Mouse (Mus musculus) hematopoietic stem cell, adult 5-6 weeks (primary cell): Measurements from ENCODE around the gene Rtn4rl1. TPM values are rescaled to one million over a fixed set of nuclear protein-coding genes. Genes with fewer than 3 reads are reported as not detected.

Source experiments
- ATAC-seq, 2 experiments: fragments of 125-278 bp in 1 of 2; replicated peaks in 1 of 2; 2 replicates each; pipeline ENCODE4 v1.8.0; 2016 to 2017; ENCODE audit warnings: inconsistent platforms in 2 of 2, mild to moderate bottlenecking in 2 of 2, moderate number of reproducible peaks in 2 of 2, low read depth in 1 of 2, moderate TSS enrichment in 1 of 2; ENCODE audit not compliant: low FRiP score in 2 of 2, poor library complexity in 2 of 2, severe bottlenecking in 2 of 2, insufficient read depth in 1 of 2, low TSS enrichment in 1 of 2
- total RNA-seq: library from RNA; stranded (forward); fragments of 172-1452, 232-1000 nt; gene quantifications from 2 replicates; pipeline ENCODE4 v1.2.3, GENCODE M21; 2017

The Rtn4rl1 gene
- total RNA-seq, 1 experiment from 2014 or later: 0.84 TPM

GRCm38 (mm10) chr11:75197956-75198355 is 4.4 kb downstream of the Rtn4rl1 start:
- ATAC-seq: no peak

- no peak for ATAC-seq
These were observed 5.2 kb downstream of the Rtn4rl1 start for GRCm38 (mm10) chr11:75198792-75199191.

GRCm38 (mm10) chr11:75199951-75200350 is 6.4 kb downstream of the Rtn4rl1 start:
- no peak for ATAC-seq

- no peak for ATAC-seq
These were observed 7.4 kb downstream of the Rtn4rl1 start for GRCm38 (mm10) chr11:75200935-75201334.

GRCm38 (mm10) chr11:75201721-75202120 is 8.1 kb downstream of the Rtn4rl1 start:
- ATAC-seq: no peak

- ATAC-seq: no peak
These were observed 10.3 kb downstream of the Rtn4rl1 start for GRCm38 (mm10) chr11:75203926-75204325.

- peak; percentile 54; a peak in 3 of 4 replicates for ATAC-seq
These were observed 10.9 kb downstream of the Rtn4rl1 start for GRCm38 (mm10) chr11:75204472-75204871.

GRCm38 (mm10) chr11:75206347-75206746 is 12.8 kb downstream of the Rtn4rl1 start:
- ATAC-seq: no peak

- peak; percentile 50 to 59; a peak in 3 of 4 replicates for ATAC-seq
These were observed 15.8 kb downstream of the Rtn4rl1 start for GRCm38 (mm10) chr11:75209363-75209762.

- ATAC-seq: no peak
These were observed 16.5 kb downstream of the Rtn4rl1 start for GRCm38 (mm10) chr11:75210093-75210492.

- no peak for ATAC-seq
These were observed 17.2 kb downstream of the Rtn4rl1 start for GRCm38 (mm10) chr11:75210755-75211154.

GRCm38 (mm10) chr11:75212031-75212667 is 18.6 kb downstream of the Rtn4rl1 start:
- peak; percentile 59 to 62; a peak in 3 of 4 replicates for ATAC-seq

GRCm38 (mm10) chr11:75212876-75213275 is 19.3 kb downstream of the Rtn4rl1 start:
- no peak for ATAC-seq

GRCm38 (mm10) chr11:75213372-75214080 is 19.9 kb downstream of the Rtn4rl1 start:
- no peak for ATAC-seq

- ATAC-seq: no peak
These were observed 20.7 kb downstream of the Rtn4rl1 start for GRCm38 (mm10) chr11:75214081-75214950.

- ATAC-seq: no peak
These were observed 26.5 kb downstream of the Rtn4rl1 start for GRCm38 (mm10) chr11:75220115-75220514.

GRCm38 (mm10) chr11:75220517-75221145 is 27.0 kb downstream of the Rtn4rl1 start:
- ATAC-seq: no peak
